Mouse (Mus musculus): ENCODE results near the gene Mgat4d. TPM values are rescaled to one million over a fixed set of nuclear protein-coding genes. Genes with fewer than 3 reads are reported as not detected.

The Mgat4d gene
- polyA plus RNA-seq, 1 experiment from 2014 or later, result not detected

- Histone ChIP-seq H3K9me3 (no peaks in the 10 kb centered on the region), H3K4me1 (replicated peaks) (peaks cover 15% of the 10 kb centered on the region), H3K9ac (no peak overlapping the region), H3K27me3 (peaks cover 3% of the 10 kb centered on the region; the same call in 1 of the 2 replicates), H3K36me3 (peaks cover 7% of the 10 kb centered on the region), H3K27ac (replicated peaks) (no peak overlapping the region), H3K4me2 (peak overlapping the region; percentile 90), H3K4me3 (peak overlapping the region; percentile 91)
- WGBS, result 10% methylated on average over 7 of the region's 7 CpGs
- no peak for ATAC-seq (ENCODE audit: low FRiP score, low read depth)
Observed at GRCm38 (mm10) chr8:83332864-83333263, 15.4 kb upstream of the Mgat4d start.

DNA sequence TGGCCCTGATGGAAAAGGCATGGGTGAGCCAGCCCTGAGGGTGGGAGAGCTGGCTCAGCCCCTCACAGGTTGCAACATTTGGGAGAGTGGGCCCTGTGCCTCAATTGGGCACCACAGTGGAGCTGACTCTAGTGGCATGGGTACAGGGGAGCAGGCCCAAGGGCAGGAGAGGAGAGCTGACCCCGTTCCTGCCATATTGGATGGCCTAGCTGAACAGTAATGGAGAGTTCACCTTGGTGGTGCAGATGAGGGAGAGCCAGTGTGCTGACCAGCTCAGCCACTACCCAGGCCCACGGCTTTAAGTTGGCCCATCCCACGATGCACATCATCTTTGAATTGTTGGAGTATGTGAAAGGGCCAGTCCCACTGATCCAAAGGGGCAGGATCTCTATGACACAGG, 6.2 kb upstream of the Mgat4d start:
- ATAC-seq (ENCODE audit: low FRiP score, low read depth), result no peak
- Histone ChIP-seq H3K9ac (no peak overlapping the region), H3K36me3 (no peaks in the 10 kb centered on the region), H3K4me3 (no peak overlapping the region), H3K27ac (replicated peaks) (no peak overlapping the region), H3K4me2 (no peak overlapping the region), H3K4me1 (replicated peaks) (no peaks in the 10 kb centered on the region), H3K9me3 (no peaks in the 10 kb centered on the region), H3K27me3 (no peaks in the 10 kb centered on the region)
- WGBS, result 90% methylated on average over 3 of the region's 3 CpGs

GRCm38 (mm10) chr8:83342693-83343092, 5.6 kb upstream of the Mgat4d start:
- Histone ChIP-seq H3K4me1 (replicated peaks) (no peaks in the 10 kb centered on the region), H3K27me3 (no peaks in the 10 kb centered on the region), H3K9ac (no peak overlapping the region), H3K9me3 (no peaks in the 10 kb centered on the region), H3K36me3 (no peaks in the 10 kb centered on the region), H3K4me3 (no peak overlapping the region), H3K27ac (replicated peaks) (no peak overlapping the region), H3K4me2 (no peak overlapping the region)
- no peak for ATAC-seq (ENCODE audit: low FRiP score, low read depth)

GRCm38 (mm10) chr8:83351315-83351714, 3.0 kb downstream of the Mgat4d start:
- no peak for ATAC-seq (ENCODE audit: low FRiP score, low read depth)
- H3K4me1 ChIP-seq (replicated peaks), result no peaks in the 10 kb centered on the region
- WGBS, result 95% methylated on average over 2 of the region's 2 CpGs
- no peak overlapping the region for H3K4me3 ChIP-seq
- H3K27ac ChIP-seq (replicated peaks), result no peak overlapping the region
- no peaks in the 10 kb centered on the region for H3K36me3 ChIP-seq
- no peaks in the 10 kb centered on the region for H3K27me3 ChIP-seq
- no peak overlapping the region for H3K4me2 ChIP-seq
- no peaks in the 10 kb centered on the region for H3K9me3 ChIP-seq
- H3K9ac ChIP-seq, result no peak overlapping the region

- Histone ChIP-seq H3K4me3 (no peak overlapping the region), H3K27me3 (no peaks in the 10 kb centered on the region), H3K36me3 (no peaks in the 10 kb centered on the region), H3K4me1 (replicated peaks) (no peaks in the 10 kb centered on the region), H3K9ac (no peak overlapping the region), H3K9me3 (no peaks in the 10 kb centered on the region), H3K4me2 (no peak overlapping the region), H3K27ac (replicated peaks) (no peak overlapping the region)
- no peak for ATAC-seq (ENCODE audit: low FRiP score, low read depth)
- 77% methylated on average over 7 of the region's 7 CpGs for WGBS
Observed at GRCm38 (mm10) chr8:83363156-83363769, 15.0 kb downstream of the Mgat4d start.

DNA sequence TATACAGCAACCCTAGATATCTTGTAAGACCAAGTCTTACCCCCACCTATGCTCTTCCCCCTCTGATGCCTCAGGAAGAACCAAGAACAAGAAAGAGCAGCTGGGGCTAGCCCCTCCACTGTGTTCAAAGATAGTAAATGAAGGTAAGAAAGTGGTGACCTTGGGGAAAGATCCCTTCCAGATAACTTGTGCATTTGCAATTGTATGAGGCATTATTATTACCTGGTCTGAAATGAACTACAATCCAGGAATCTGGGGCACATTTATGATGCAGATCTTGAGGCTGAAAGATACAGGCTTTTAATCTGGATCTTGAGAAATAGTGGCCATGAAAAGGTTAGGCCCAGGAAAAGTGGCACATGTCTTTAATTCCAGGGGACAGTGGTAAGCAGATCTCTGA, 29.0 kb downstream of the Mgat4d start:
- no peaks in the 10 kb centered on the region for H3K9me3 ChIP-seq
- H3K27ac ChIP-seq (replicated peaks), result no peak overlapping the region
- H3K36me3 ChIP-seq, result no peaks in the 10 kb centered on the region
- no peak overlapping the region for H3K4me2 ChIP-seq
- H3K4me1 ChIP-seq (replicated peaks), result no peaks in the 10 kb centered on the region
- no peak overlapping the region for H3K9ac ChIP-seq
- no peaks in the 10 kb centered on the region for H3K27me3 ChIP-seq
- no peak overlapping the region for H3K4me3 ChIP-seq
- ATAC-seq (ENCODE audit: low FRiP score, low read depth), result no peak

DNA sequence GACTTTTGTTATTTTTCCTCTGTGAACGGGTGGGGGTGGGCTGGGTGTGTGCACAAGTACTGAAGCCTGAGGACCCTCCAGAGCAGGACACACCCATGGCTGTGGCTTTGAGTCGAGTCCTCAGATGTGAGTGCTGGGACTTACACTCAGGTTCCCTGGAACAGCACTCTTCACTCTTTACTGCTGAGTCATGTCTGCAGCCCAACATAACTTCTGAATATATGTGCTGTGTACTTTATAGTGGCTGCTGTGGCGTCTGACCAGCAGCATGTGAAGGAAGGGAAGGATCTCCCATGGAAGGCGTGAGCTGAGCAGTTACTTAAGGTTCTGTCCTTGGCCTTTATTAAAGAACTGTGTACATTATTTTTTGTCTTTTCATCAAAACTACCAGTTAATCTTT, 31.9 kb downstream of the Mgat4d start:
- 71% methylated on average over 4 of the region's 4 CpGs for WGBS
- H3K27ac ChIP-seq (replicated peaks), result no peak overlapping the region
- no peak overlapping the region for H3K9ac ChIP-seq
- no peaks in the 10 kb centered on the region for H3K9me3 ChIP-seq
- H3K4me3 ChIP-seq, result no peak overlapping the region
- no peak for ATAC-seq (ENCODE audit: low FRiP score, low read depth)
- no peak overlapping the region for H3K4me2 ChIP-seq
- H3K36me3 ChIP-seq, result no peaks in the 10 kb centered on the region
- H3K4me1 ChIP-seq (replicated peaks), result no peaks in the 10 kb centered on the region
- H3K27me3 ChIP-seq, result no peaks in the 10 kb centered on the region

DNA sequence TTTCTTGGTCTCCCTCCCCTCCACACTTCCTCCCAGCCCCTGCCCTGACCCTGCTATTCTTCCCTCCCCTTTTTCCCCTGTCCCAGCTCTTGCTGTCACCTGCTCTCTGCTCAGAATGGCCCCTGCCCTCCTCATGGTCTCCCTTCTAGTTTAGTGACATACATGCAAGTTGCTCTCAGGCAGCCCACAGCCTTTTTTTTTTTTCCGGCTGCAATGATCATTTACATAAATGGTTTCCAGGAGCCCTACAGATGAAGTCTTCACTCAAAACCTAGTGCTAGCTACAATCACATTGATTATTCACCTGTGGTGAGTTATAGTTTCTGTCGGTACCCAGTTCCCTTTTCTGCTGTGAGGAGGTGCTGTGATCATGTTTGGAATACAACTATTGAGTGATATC, 32.7 kb downstream of the Mgat4d start:
- Histone ChIP-seq H3K36me3 (no peaks in the 10 kb centered on the region), H3K27me3 (no peaks in the 10 kb centered on the region), H3K4me1 (replicated peaks) (no peaks in the 10 kb centered on the region), H3K4me2 (no peak overlapping the region), H3K4me3 (no peak overlapping the region), H3K9ac (no peak overlapping the region), H3K9me3 (no peaks in the 10 kb centered on the region), H3K27ac (replicated peaks) (no peak overlapping the region)
- ATAC-seq (ENCODE audit: low FRiP score, low read depth), result no peak
- WGBS, result 87% methylated on average over 2 of the region's 2 CpGs

GRCm38 (mm10) chr8:83382850-83383249, 34.6 kb downstream of the Mgat4d start:
- Histone ChIP-seq H3K4me2 (no peak overlapping the region), H3K36me3 (no peaks in the 10 kb centered on the region), H3K9ac (no peak overlapping the region), H3K27me3 (no peaks in the 10 kb centered on the region), H3K27ac (replicated peaks) (no peak overlapping the region), H3K4me3 (no peak overlapping the region), H3K9me3 (no peaks in the 10 kb centered on the region), H3K4me1 (replicated peaks) (no peaks in the 10 kb centered on the region)
- WGBS, result 30% methylated on average over 2 of the region's 2 CpGs
- ATAC-seq (ENCODE audit: low FRiP score, low read depth), result no peak

GRCm38 (mm10) chr8:83389316-83390005, 41.2 kb downstream of the Mgat4d start, which contains the start of gene Clgn:
TSS of gene Clgn (plus strand) at chr8:83389867.
- peak; percentile 92 for ATAC-seq (ENCODE audit: low FRiP score, low read depth)
- Histone ChIP-seq H3K4me2 (peak within 1 kb of the TSS; percentile 82), H3K9ac (peak within 1 kb of the TSS; percentile 88), H3K4me3 (peak within 1 kb of the TSS; percentile 88), H3K27ac (replicated peaks) (no peak within 1 kb of the TSS), H3K27me3 (no peaks in the 10 kb centered on the region), H3K4me1 (replicated peaks) (peaks cover 8% of the 10 kb centered on the region), H3K9me3 (no peaks in the 10 kb centered on the region), H3K36me3 (no peaks in the 10 kb centered on the region)
- WGBS, result 5% methylated on average over 41 of the region's 41 CpGs

DNA sequence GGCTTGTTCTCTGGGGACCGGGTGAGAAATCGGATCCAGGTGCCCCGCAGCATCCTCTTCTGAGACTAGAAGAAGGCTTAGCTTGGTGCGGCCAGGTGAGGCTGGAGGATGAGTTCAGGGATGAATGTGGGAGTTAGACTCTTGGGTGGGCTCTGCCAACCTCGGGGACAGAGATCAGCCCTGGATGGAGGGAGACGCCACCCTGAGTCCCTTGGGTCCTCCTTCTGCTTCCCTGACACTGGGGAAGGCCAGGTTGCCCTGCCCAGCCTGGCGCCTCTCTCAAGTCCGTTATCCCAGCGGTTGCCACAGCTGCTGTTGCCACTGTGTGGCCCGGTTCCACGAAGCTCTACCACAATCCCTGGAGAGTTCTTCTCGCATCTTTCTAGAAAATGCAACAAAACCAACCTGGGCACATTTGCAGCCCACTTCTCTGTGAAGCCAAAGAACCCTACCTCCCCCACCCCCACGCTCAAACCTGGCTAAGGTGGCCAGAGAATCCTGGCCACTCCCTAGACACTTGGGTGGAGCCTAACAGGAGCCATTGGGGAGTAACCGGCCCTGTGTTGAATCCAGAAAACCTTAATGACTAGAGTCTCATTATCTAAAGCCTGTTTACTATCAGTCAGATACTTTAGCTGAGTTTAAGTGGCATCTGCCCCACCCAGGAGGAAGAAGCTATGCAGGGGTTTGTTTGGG, 41.9 kb downstream of the Mgat4d start:
- Histone ChIP-seq H3K27ac (replicated peaks) (no peak overlapping the region), H3K9ac (peak overlapping the region; percentile 88), H3K4me2 (peak overlapping the region; percentile 82), H3K4me1 (replicated peaks) (peaks cover 8% of the 10 kb centered on the region), H3K4me3 (peak overlapping the region; percentile 88), H3K9me3 (no peaks in the 10 kb centered on the region), H3K27me3 (no peaks in the 10 kb centered on the region), H3K36me3 (no peaks in the 10 kb centered on the region)
- peak; percentile 83 for ATAC-seq (ENCODE audit: low FRiP score, low read depth)
- 4% methylated on average over 14 of the region's 14 CpGs for WGBS

DNA sequence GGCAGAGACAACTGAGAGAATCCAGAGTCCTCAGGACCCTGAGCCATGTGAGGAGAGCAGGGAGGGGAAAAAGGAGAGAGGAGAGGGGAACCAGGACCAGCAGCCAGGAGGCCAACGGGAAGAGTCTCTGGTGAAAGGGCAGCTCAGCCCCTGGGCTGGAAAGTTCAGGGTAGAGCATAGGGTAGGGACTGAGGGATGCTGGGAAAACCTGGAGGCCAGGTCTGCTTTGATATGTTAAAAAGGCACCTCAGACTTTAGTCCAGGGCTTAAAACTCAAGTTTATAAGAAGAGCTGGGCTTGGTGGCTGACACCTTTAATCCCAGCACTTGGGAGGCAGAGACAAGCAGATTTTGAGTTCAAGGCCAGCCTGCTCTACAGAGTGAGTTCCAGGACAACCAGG, 44.2 kb downstream of the Mgat4d start:
- Histone ChIP-seq H3K9ac (no peak overlapping the region), H3K27me3 (no peaks in the 10 kb centered on the region), H3K27ac (replicated peaks) (no peak overlapping the region), H3K4me3 (no peak overlapping the region), H3K36me3 (no peaks in the 10 kb centered on the region), H3K9me3 (no peaks in the 10 kb centered on the region), H3K4me1 (replicated peaks) (peaks cover 8% of the 10 kb centered on the region), H3K4me2 (no peak overlapping the region)
- WGBS, result 55% methylated on average over 1 of the region's 1 CpGs
- no peak for ATAC-seq (ENCODE audit: low FRiP score, low read depth)

All from hindbrain, embryonic 15.5 days (tissue).